Mouse (Mus musculus): Measurements from ENCODE around the gene Mllt3. TPM values are rescaled to one million over a fixed set of nuclear protein-coding genes. Genes with fewer than 3 reads are reported as not detected.
A peak's percentile ranks its signal among the peaks of the same experiment; 100 is the strongest.

The Mllt3 gene
- polyA plus RNA-seq, 1 experiment from 2014 or later, result 33.4 TPM

- 64% methylated on average over 4 of the region's 4 CpGs for WGBS
- no peak for ATAC-seq (ENCODE audit: low FRiP score, low TSS enrichment)
Observed at GRCm38 (mm10) chr4:88019645-88020044, 13.5 kb downstream of the Mllt3 start.

DNA sequence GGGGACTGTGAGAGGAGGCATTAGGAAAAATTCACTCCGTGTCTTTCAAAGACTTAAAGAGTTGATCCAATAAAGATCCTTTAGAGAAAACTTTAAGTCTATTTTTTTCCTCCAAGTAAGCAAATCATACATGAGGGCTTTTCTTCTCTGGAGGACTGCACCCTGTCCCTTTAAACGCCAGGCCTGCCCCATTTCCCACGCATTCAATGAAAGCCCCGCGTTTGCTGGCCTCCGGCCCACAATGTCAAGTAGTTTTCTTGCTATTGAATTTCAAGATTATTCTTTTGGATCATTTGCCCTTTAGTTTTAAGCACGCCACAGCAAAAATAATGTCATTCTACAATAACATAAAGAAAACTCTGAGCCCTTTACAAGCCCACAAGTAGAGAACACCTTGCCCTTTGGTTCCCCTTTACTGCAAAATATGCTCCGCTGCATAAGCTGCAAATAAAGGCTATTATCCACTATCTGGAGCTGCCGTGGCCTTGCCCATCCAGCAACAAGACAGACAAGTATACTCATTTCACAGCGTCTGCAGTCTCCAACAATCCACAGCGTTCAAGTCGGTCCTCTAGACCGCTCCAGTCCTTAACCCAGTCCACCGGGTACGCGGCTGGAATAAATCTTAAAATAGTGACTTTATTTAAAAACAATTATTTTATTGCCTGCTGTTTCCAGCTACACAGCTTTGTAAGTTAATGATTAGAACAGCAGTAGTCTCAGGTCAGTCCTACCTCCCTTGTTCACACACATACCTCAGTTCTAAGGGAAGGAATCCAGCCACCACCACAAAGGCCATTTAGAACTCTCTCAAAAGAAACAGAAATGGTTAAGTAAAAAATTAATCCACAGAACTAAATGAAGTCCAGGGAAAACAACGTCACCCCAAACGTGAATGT, 15.5 kb downstream of the Mllt3 start:
- H3K27ac ChIP-seq (ENCODE audit: low read depth, low read length), result peak overlapping the region; percentile 69; the same call in 1 of the 2 replicates
- H3K9ac ChIP-seq (ENCODE audit: low read depth, low read length), result no peak overlapping the region
- WGBS, result 24% methylated on average over 18 of the region's 18 CpGs
- peak overlapping the region; percentile 26; the same call in 1 of the 2 replicates for H3K4me2 ChIP-seq (replicated peaks; ENCODE audit: low read depth, low read length)
- peak; percentile 66; the same call in 1 of the 2 replicates for ATAC-seq (ENCODE audit: low FRiP score, low TSS enrichment)
- H3K4me1 ChIP-seq (ENCODE audit: control insufficient read depth, insufficient read depth, low read length), result peaks cover 38% of the 10 kb centered on the region
- H3K4me3 ChIP-seq (ENCODE audit: low read length), result no peak overlapping the region; the same call in 1 of the 2 replicates
- no peaks in the 10 kb centered on the region for H3K36me3 ChIP-seq (ENCODE audit: control insufficient read depth, insufficient read depth, low read length)
- no peaks in the 10 kb centered on the region for H3K27me3 ChIP-seq (ENCODE audit: control insufficient read depth, insufficient read depth, low read length)
- no peaks in the 10 kb centered on the region for H3K9me3 ChIP-seq (ENCODE audit: control insufficient read depth, low read length)

More at GRCm38 (mm10) chr4:88019645-88020044, 13.5 kb downstream of the Mllt3 start:
- H3K4me1 ChIP-seq (ENCODE audit: control insufficient read depth, insufficient read depth, low read length), result peaks cover 31% of the 10 kb centered on the region
- no peaks in the 10 kb centered on the region for H3K9me3 ChIP-seq (ENCODE audit: control insufficient read depth, low read length)
- no peak overlapping the region for H3K9ac ChIP-seq (ENCODE audit: low read depth, low read length)
- H3K27ac ChIP-seq (ENCODE audit: low read depth, low read length), result no peak overlapping the region
- no peaks in the 10 kb centered on the region for H3K27me3 ChIP-seq (ENCODE audit: control insufficient read depth, insufficient read depth, low read length)
- no peak overlapping the region for H3K4me3 ChIP-seq (ENCODE audit: low read length)
- no peak overlapping the region for H3K4me2 ChIP-seq (replicated peaks; ENCODE audit: low read depth, low read length)
- H3K36me3 ChIP-seq (ENCODE audit: control insufficient read depth, insufficient read depth, low read length), result 0 out of 2 replicates have a peak, but pooled peaks cover 2% of the 10 kb centered on the region

- ATAC-seq (ENCODE audit: low FRiP score, low TSS enrichment), result no peak
- no peak overlapping the region for H3K9ac ChIP-seq (ENCODE audit: low read depth, low read length)
- no peaks in the 10 kb centered on the region for H3K9me3 ChIP-seq (ENCODE audit: control insufficient read depth, low read length)
- no peaks in the 10 kb centered on the region for H3K36me3 ChIP-seq (ENCODE audit: control insufficient read depth, insufficient read depth, low read length)
- H3K4me2 ChIP-seq (replicated peaks; ENCODE audit: low read depth, low read length), result no peak overlapping the region
- no peaks in the 10 kb centered on the region for H3K27me3 ChIP-seq (ENCODE audit: control insufficient read depth, insufficient read depth, low read length)
- no peak overlapping the region for H3K4me3 ChIP-seq (ENCODE audit: low read length)
- no peak overlapping the region for H3K27ac ChIP-seq (ENCODE audit: low read depth, low read length)
- H3K4me1 ChIP-seq (ENCODE audit: control insufficient read depth, insufficient read depth, low read length), result peaks cover 44% of the 10 kb centered on the region
- WGBS, result 52% methylated on average over 5 of the region's 5 CpGs
Observed at GRCm38 (mm10) chr4:88015765-88016164, 17.4 kb downstream of the Mllt3 start.

DNA sequence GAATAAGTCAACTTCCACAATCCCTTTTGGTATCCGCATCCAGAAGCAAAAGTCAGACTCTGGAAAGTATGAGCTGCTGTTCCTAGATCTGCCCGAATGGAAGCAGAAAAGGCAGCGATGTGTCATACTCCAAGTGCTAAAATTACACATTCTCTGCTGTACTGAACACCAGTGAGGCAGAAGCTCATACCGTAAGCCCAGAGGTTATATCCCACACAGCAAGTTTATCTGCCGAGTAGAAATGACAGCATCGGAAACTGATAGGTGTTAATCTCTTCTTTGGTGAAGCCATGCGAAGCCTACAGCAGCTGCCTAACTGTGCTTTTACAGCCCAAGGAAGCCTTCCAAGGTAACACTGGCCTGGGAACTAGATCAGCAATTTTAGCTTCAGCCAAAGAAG, 17.9 kb downstream of the Mllt3 start:
- no peaks in the 10 kb centered on the region for H3K9me3 ChIP-seq (ENCODE audit: control insufficient read depth, low read length)
- no peak overlapping the region for H3K27ac ChIP-seq (ENCODE audit: low read depth, low read length)
- WGBS, result 58% methylated on average over 7 of the region's 7 CpGs
- no peak overlapping the region for H3K4me3 ChIP-seq (ENCODE audit: low read length)
- peaks cover 44% of the 10 kb centered on the region for H3K4me1 ChIP-seq (ENCODE audit: control insufficient read depth, insufficient read depth, low read length)
- no peak overlapping the region for H3K4me2 ChIP-seq (replicated peaks; ENCODE audit: low read depth, low read length)
- H3K9ac ChIP-seq (ENCODE audit: low read depth, low read length), result no peak overlapping the region
- H3K27me3 ChIP-seq (ENCODE audit: control insufficient read depth, insufficient read depth, low read length), result no peaks in the 10 kb centered on the region
- H3K36me3 ChIP-seq (ENCODE audit: control insufficient read depth, insufficient read depth, low read length), result no peaks in the 10 kb centered on the region
- no peak for ATAC-seq (ENCODE audit: low FRiP score, low TSS enrichment)

DNA sequence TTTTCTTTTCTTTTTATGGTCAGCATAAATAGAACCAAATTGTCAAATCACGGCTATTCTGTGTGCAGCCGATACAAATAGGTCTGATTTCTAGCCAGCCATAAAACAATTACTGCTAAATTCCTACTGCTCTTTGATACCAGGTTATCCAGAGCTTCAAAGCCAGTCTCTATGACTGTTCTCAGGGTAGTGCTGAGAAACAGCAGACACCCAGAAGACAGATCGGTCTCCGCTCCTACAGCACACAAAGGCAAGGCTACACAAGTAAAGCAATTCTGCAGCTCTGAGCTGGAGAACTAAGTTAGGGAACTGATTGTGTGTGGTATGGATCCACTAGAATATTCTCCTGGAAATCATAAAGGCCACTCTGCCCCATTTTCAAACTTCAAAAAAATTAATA, 20.4 kb downstream of the Mllt3 start:
- Histone ChIP-seq H3K27ac (ENCODE audit: low read depth, low read length) (no peak overlapping the region), H3K36me3 (ENCODE audit: control insufficient read depth, insufficient read depth, low read length) (peaks cover 2% of the 10 kb centered on the region; the same call in 1 of the 2 replicates), H3K4me2 (replicated peaks; ENCODE audit: low read depth, low read length) (peak overlapping the region; percentile 27; the same call in 1 of the 2 replicates), H3K4me1 (ENCODE audit: control insufficient read depth, insufficient read depth, low read length) (peaks cover 36% of the 10 kb centered on the region), H3K27me3 (ENCODE audit: control insufficient read depth, insufficient read depth, low read length) (no peaks in the 10 kb centered on the region), H3K4me3 (ENCODE audit: low read length) (no peak overlapping the region), H3K9me3 (ENCODE audit: control insufficient read depth, low read length) (no peaks in the 10 kb centered on the region), H3K9ac (ENCODE audit: low read depth, low read length) (no peak overlapping the region)
- no peak for ATAC-seq (ENCODE audit: low FRiP score, low TSS enrichment)
- 33% methylated on average over 4 of the region's 4 CpGs for WGBS

GRCm38 (mm10) chr4:88011870-88012572, 21.1 kb downstream of the Mllt3 start:
- Histone ChIP-seq H3K4me1 (ENCODE audit: control insufficient read depth, insufficient read depth, low read length) (peaks cover 28% of the 10 kb centered on the region), H3K9ac (ENCODE audit: low read depth, low read length) (no peak overlapping the region), H3K36me3 (ENCODE audit: control insufficient read depth, insufficient read depth, low read length) (peaks cover 2% of the 10 kb centered on the region; the same call in 1 of the 2 replicates), H3K27ac (ENCODE audit: low read depth, low read length) (no peak overlapping the region), H3K4me2 (replicated peaks; ENCODE audit: low read depth, low read length) (peak overlapping the region; percentile 27; the same call in 1 of the 2 replicates), H3K9me3 (ENCODE audit: control insufficient read depth, low read length) (no peaks in the 10 kb centered on the region), H3K4me3 (ENCODE audit: low read length) (no peak overlapping the region), H3K27me3 (ENCODE audit: control insufficient read depth, insufficient read depth, low read length) (no peaks in the 10 kb centered on the region)
- 34% methylated on average over 4 of the region's 4 CpGs for WGBS
- peak; percentile 60; the same call in 1 of the 2 replicates for ATAC-seq (ENCODE audit: low FRiP score, low TSS enrichment)

DNA sequence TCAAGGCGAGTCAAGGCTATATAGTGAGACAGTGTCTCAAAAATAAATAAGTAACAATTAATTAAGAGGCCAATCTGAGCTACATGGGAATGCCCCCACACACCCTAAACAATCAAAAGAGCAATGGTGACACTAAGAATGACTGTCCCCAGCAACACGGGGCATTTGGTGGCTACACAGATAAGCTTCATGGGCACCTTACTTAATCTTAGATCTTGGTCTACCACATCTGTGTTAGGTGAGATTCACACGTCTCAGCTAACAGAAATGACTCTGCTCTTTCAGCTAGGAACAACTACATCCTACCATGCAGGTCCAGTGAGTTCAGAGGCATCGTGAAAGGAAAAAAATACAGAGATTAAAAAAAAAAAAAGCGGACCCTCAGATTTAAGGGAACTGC, 22.7 kb downstream of the Mllt3 start:
- Histone ChIP-seq H3K9ac (ENCODE audit: low read depth, low read length) (no peak overlapping the region), H3K9me3 (ENCODE audit: control insufficient read depth, low read length) (no peaks in the 10 kb centered on the region), H3K27ac (ENCODE audit: low read depth, low read length) (no peak overlapping the region), H3K27me3 (ENCODE audit: control insufficient read depth, insufficient read depth, low read length) (no peaks in the 10 kb centered on the region), H3K4me2 (replicated peaks; ENCODE audit: low read depth, low read length) (no peak overlapping the region), H3K4me1 (ENCODE audit: control insufficient read depth, insufficient read depth, low read length) (peaks cover 20% of the 10 kb centered on the region), H3K4me3 (ENCODE audit: low read length) (no peak overlapping the region), H3K36me3 (ENCODE audit: control insufficient read depth, insufficient read depth, low read length) (peaks cover 2% of the 10 kb centered on the region; the same call in 1 of the 2 replicates)
- no peak for ATAC-seq (ENCODE audit: low FRiP score, low TSS enrichment)
- WGBS, result 81% methylated on average over 5 of the region's 5 CpGs

- Histone ChIP-seq H3K4me2 (replicated peaks; ENCODE audit: low read depth, low read length) (no peak overlapping the region), H3K9ac (ENCODE audit: low read depth, low read length) (no peak overlapping the region), H3K4me1 (ENCODE audit: control insufficient read depth, insufficient read depth, low read length) (no peaks in the 10 kb centered on the region), H3K27ac (ENCODE audit: low read depth, low read length) (no peak overlapping the region), H3K4me3 (ENCODE audit: low read length) (no peak overlapping the region), H3K36me3 (ENCODE audit: control insufficient read depth, insufficient read depth, low read length) (peaks cover 2% of the 10 kb centered on the region; the same call in 1 of the 2 replicates), H3K9me3 (ENCODE audit: control insufficient read depth, low read length) (no peaks in the 10 kb centered on the region), H3K27me3 (ENCODE audit: control insufficient read depth, insufficient read depth, low read length) (no peaks in the 10 kb centered on the region)
- no peak for ATAC-seq (ENCODE audit: low FRiP score, low TSS enrichment)
- 87% methylated on average over 3 of the region's 3 CpGs for WGBS
Observed at GRCm38 (mm10) chr4:88005801-88006200, 27.4 kb downstream of the Mllt3 start.
